10 mouse cellular contexts compared by ENCODE assay signal in genomic region chrX:139216409-139216808, GRCm38 (mm10). TPM values are rescaled to one million over a fixed set of nuclear protein-coding genes. Genes with fewer than 3 reads are reported as not detected.
DNase-seq lines count a peak whose midpoint lies in the region; ATAC-seq lines count a peak whose summit lies in the region.
"Had no signal": no experiment of that assay in that cellular context is flagged by ENCODE, and none has a peak within 500 bp of the region (broad histone marks: within the 10 kb centered on the region; RNA-seq: fewer than 3 reads in every experiment).

No protein-coding gene starts in this region.

- H3K36me3 ChIP-seq in hindbrain, embryonic 13.5 days = no peaks in the 10 kb centered on the region
- H3K36me3 ChIP-seq in hindbrain, embryonic 10.5 days = no peaks in the 10 kb centered on the region
- H3K36me3 ChIP-seq in embryonic facial prominence, embryonic 10.5 days (replicated peaks) = no peaks in the 10 kb centered on the region
- no peaks in the 10 kb centered on the region for H3K36me3 ChIP-seq in forebrain, embryonic 14.5 days (ENCODE audit: control insufficient read depth, insufficient read depth, low read length)
- H3K36me3 ChIP-seq in midbrain, embryonic 15.5 days (replicated peaks) = no peaks in the 10 kb centered on the region

- peak overlapping the region; percentile 53 for H3K4me2 ChIP-seq in hindbrain, embryonic 13.5 days
- H3K4me2 ChIP-seq in forebrain, embryonic 14.5 days (ENCODE audit: low read length) = peak overlapping the region; percentile 49
- H3K4me2 ChIP-seq in midbrain, embryonic 15.5 days = peak overlapping the region; percentile 52; the same call in 1 of the 2 replicates

- WGBS in hindbrain, embryonic 13.5 days = 68% methylated on average over 5 of the region's 5 CpGs
- WGBS in hindbrain, embryonic 10.5 days = 72% methylated on average over 5 of the region's 5 CpGs
- WGBS in embryonic facial prominence, embryonic 10.5 days = 70% methylated on average over 5 of the region's 5 CpGs
- 74% methylated on average over 5 of the region's 5 CpGs for WGBS in forebrain, embryonic 14.5 days
- 65% methylated on average over 5 of the region's 5 CpGs for WGBS in midbrain, embryonic 15.5 days

- H3K27ac ChIP-seq in hindbrain, embryonic 13.5 days = no peak overlapping the region
- no peak overlapping the region for H3K27ac ChIP-seq in hindbrain, embryonic 10.5 days
- no peak overlapping the region for H3K27ac ChIP-seq in embryonic facial prominence, embryonic 10.5 days (replicated peaks)
- no peak overlapping the region for H3K27ac ChIP-seq in forebrain, embryonic 14.5 days (ENCODE audit: low read depth, low read length)
- H3K27ac ChIP-seq in midbrain, embryonic 15.5 days = no peak overlapping the region

- no peak overlapping the region for H3K9ac ChIP-seq in hindbrain, embryonic 13.5 days
- H3K9ac ChIP-seq in forebrain, embryonic 14.5 days (ENCODE audit: low read length) = no peak overlapping the region
- no peak overlapping the region for H3K9ac ChIP-seq in midbrain, embryonic 15.5 days

- peak overlapping the region; percentile 38; the same call in 1 of the 2 replicates for H3K4me3 ChIP-seq in hindbrain, embryonic 13.5 days
- H3K4me3 ChIP-seq in hindbrain, embryonic 10.5 days = no peak overlapping the region
- H3K4me3 ChIP-seq in embryonic facial prominence, embryonic 10.5 days = peak overlapping the region; percentile 49; the same call in 1 of the 2 replicates
- no peak overlapping the region for H3K4me3 ChIP-seq in forebrain, embryonic 14.5 days (ENCODE audit: low read depth, low read length)
- no peak overlapping the region; the same call in 1 of the 2 replicates for H3K4me3 ChIP-seq in midbrain, embryonic 15.5 days

- ATAC-seq in hindbrain, embryonic 13.5 days (ENCODE audit: low FRiP score) = 0 out of 2 replicates have a peak, but pooled peaks have one; percentile 40
- ATAC-seq in forebrain, embryonic 14.5 days = peak; percentile 24; the same call in 1 of the 2 replicates
- peak; percentile 35; the same call in 1 of the 2 replicates for ATAC-seq in midbrain, embryonic 15.5 days (replicated peaks)
- ATAC-seq: activated CD4-positive, CD25-positive, alpha-beta regulatory T cell, adult 4 months had no signal

- H3K9me3 ChIP-seq in hindbrain, embryonic 13.5 days = no peaks in the 10 kb centered on the region
- no peaks in the 10 kb centered on the region for H3K9me3 ChIP-seq in hindbrain, embryonic 10.5 days
- H3K9me3 ChIP-seq in embryonic facial prominence, embryonic 10.5 days = no peaks in the 10 kb centered on the region
- H3K9me3 ChIP-seq in forebrain, embryonic 14.5 days (replicated peaks; ENCODE audit: control insufficient read depth, low read length) = no peaks in the 10 kb centered on the region
- H3K9me3 ChIP-seq in midbrain, embryonic 15.5 days = no peaks in the 10 kb centered on the region

- DNase-seq in hindbrain, embryonic 10.5 days (ENCODE audit: low spot score) = no peak
- DNase-seq in embryonic facial prominence, embryonic 10.5 days (ENCODE audit: low spot score) = no peak
- DNase-seq in forebrain, embryonic 14.5 days (ENCODE audit: low spot score) = no peak
- no peak for DNase-seq in cerebellum, adult 8-10 months
- DNase-seq in adipocyte (ENCODE audit: low spot score) = no peak

- peaks cover 3% of the 10 kb centered on the region; the same call in 1 of the 2 replicates for H3K27me3 ChIP-seq in hindbrain, embryonic 13.5 days
- peaks cover 4% of the 10 kb centered on the region; the same call in 1 of the 2 replicates for H3K27me3 ChIP-seq in hindbrain, embryonic 10.5 days (ENCODE audit: insufficient read depth, poor library complexity, severe bottlenecking)
- peaks cover 30% of the 10 kb centered on the region for H3K27me3 ChIP-seq in embryonic facial prominence, embryonic 10.5 days (replicated peaks; ENCODE audit: low read depth, poor library complexity, severe bottlenecking)
- H3K27me3 ChIP-seq in forebrain, embryonic 14.5 days (replicated peaks; ENCODE audit: control insufficient read depth, insufficient read depth, low read length) = no peaks in the 10 kb centered on the region
- 0 out of 2 replicates have a peak, but pooled peaks cover 3% of the 10 kb centered on the region for H3K27me3 ChIP-seq in midbrain, embryonic 15.5 days (replicated peaks)

- no peaks in the 10 kb centered on the region for H3K4me1 ChIP-seq in hindbrain, embryonic 13.5 days (replicated peaks)
- no peaks in the 10 kb centered on the region; the same call in 1 of the 2 replicates for H3K4me1 ChIP-seq in hindbrain, embryonic 10.5 days (replicated peaks)
- no peaks in the 10 kb centered on the region for H3K4me1 ChIP-seq in embryonic facial prominence, embryonic 10.5 days
- no peaks in the 10 kb centered on the region for H3K4me1 ChIP-seq in forebrain, embryonic 14.5 days (ENCODE audit: control insufficient read depth, insufficient read depth, low read length)
- peaks cover 4% of the 10 kb centered on the region; the same call in 1 of the 2 replicates for H3K4me1 ChIP-seq in midbrain, embryonic 15.5 days

RNA-seq across cellular contexts. Expression of gene Mum1l1, which starts 6.6 kb away (rescaled TPM):
- 7.6 and 9.7 TPM in 2 replicates for polyA plus RNA-seq in hindbrain, embryonic 13.5 days (2015; fragmentation: Nextera tagmentation; extraction: Ambion mirVana)
- 12.7 and 23.9 TPM in 2 replicates for polyA plus RNA-seq in hindbrain, embryonic 10.5 days (2016; fragmentation: Nextera tagmentation; extraction: Ambion mirVana)
- 31.6 and 34.7 TPM in 2 replicates for polyA plus RNA-seq in embryonic facial prominence, embryonic 10.5 days (2016; fragmentation: Nextera tagmentation; extraction: Ambion mirVana)
- 8.9 and 9.5 TPM in 2 replicates for polyA plus RNA-seq in forebrain, embryonic 14.5 days (2014; fragmentation: Nextera tagmentation; extraction: Ambion mirVana)
- polyA plus RNA-seq in midbrain, embryonic 15.5 days (2015; fragmentation: Nextera tagmentation; extraction: Ambion mirVana) = 8.4 and 8.6 TPM in 2 replicates
- polyA plus RNA-seq: activated CD4-positive, CD25-positive, alpha-beta regulatory T cell, adult 4 months had no signal

RNA-seq across cellular contexts. Expression of gene 4933428M09Rik, which starts 37.4 kb away (rescaled TPM):
- not detected in 2 replicates for polyA plus RNA-seq in hindbrain, embryonic 13.5 days (2015; fragmentation: Nextera tagmentation; extraction: Ambion mirVana)
- not detected in 2 replicates for polyA plus RNA-seq in hindbrain, embryonic 10.5 days (2016; fragmentation: Nextera tagmentation; extraction: Ambion mirVana)
- 0.24 TPM in 1 of 2 replicates, not detected in the other for polyA plus RNA-seq in embryonic facial prominence, embryonic 10.5 days (2016; fragmentation: Nextera tagmentation; extraction: Ambion mirVana)
- polyA plus RNA-seq in forebrain, embryonic 14.5 days (2014; fragmentation: Nextera tagmentation; extraction: Ambion mirVana) = not detected in 2 replicates
- not detected in 2 replicates for polyA plus RNA-seq in midbrain, embryonic 15.5 days (2015; fragmentation: Nextera tagmentation; extraction: Ambion mirVana)
- polyA plus RNA-seq: activated CD4-positive, CD25-positive, alpha-beta regulatory T cell, adult 4 months; embryonic facial prominence, embryonic 11.5 days; limb, embryonic 11.5 days had no signal

Comparison
In these comparisons a context has a peak if more than half of its experiments do, and no peak if none do; other contexts are left out.
1. H3K4me3 ChIP-seq: peak in hindbrain, embryonic 13.5 days (single experiment) and embryonic facial prominence, embryonic 10.5 days (single experiment); none in hindbrain, embryonic 10.5 days (single experiment), forebrain, embryonic 14.5 days (single experiment) and midbrain, embryonic 15.5 days (single experiment).
2. Peak in every context shown above with its lines, with median percentiles within 50 percentile points of each other: ATAC-seq and H3K4me2 ChIP-seq.